Mouse (Mus musculus) v-Abl transformed pro-B cells (cell line): Measurements from ENCODE around the gene Ctdsp2.

ENCODE experiments used
- in situ Hi-C, 2 experiments: fragments of 400-800 bp; cut with MboI; formaldehyde crosslinking; loops; one replicate each; pipeline ENCODE4 v1.15.1; 2025; ENCODE audit not compliant: unreplicated experiment in 2 of 2

The Ctdsp2 gene

DNA sequence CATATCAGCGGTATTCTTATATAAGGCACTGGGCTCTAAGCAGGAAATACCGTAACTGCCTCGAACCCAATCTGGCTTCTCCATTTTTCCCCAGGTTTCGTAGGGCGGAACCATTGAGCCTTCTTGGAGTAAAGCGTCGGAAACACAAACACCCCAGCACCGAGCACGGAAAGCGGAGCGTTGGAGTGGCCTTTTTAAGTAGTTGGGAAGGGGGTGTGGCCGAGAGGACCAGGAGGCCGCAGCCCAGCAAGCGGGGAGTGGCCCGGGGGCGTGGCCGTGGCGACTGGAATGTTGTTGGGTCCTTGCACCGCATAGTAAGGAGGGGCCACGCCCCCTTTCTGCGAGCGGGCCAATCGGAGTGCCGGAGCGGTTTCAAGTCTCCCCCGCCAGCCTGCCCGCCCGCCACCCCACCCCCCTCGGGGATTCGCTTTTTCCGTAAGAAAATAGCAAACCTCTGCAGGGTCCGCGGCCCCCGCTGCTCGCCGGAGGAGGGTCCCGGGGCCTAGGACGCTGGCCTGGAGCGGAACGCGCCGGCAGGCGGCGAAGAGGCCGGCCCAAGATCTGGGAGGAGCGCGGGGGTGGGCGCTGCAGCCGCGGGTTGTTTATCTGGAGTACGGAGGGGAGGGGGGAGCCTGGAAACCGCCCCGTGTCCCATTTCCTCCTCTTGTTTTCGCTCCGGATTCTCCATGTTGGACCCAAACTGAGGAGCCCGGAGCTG, at the start of gene Ctdsp2:
TSS of gene Ctdsp2 (plus strand) at position 441 of the 718 bp plus-strand sequence.
- in situ Hi-C loops, result no loop called here

DNA sequence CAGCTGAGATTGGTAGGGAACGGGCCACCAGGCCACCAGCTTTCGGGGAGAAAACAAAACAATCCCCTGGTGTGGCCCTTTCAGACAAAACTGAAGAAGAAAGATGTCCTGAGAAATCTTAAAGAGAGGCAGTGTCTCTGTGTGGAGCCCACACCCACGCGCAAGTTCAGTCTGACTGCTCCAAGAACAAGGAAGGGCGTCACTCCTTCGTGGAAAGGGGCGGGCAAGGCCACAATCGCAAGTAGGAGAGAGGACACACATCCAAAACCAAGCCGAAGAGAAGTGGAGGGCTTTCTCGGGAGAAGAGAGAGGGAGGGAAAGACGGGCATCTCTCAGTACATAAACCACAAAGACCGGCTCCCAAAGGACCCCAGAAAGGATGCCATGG, 49.7 kb upstream of the Ctdsp2 start:
- in situ Hi-C loops, result no loop called here

GRCm38 (mm10) chr10:126929543-126929942, 49.0 kb upstream of the Ctdsp2 start:
- in situ Hi-C loops, result no loop called here

- in situ Hi-C loops, result no loop called here
Measured at GRCm38 (mm10) chr10:126930270-126931121, 48.0 kb upstream of the Ctdsp2 start.

DNA sequence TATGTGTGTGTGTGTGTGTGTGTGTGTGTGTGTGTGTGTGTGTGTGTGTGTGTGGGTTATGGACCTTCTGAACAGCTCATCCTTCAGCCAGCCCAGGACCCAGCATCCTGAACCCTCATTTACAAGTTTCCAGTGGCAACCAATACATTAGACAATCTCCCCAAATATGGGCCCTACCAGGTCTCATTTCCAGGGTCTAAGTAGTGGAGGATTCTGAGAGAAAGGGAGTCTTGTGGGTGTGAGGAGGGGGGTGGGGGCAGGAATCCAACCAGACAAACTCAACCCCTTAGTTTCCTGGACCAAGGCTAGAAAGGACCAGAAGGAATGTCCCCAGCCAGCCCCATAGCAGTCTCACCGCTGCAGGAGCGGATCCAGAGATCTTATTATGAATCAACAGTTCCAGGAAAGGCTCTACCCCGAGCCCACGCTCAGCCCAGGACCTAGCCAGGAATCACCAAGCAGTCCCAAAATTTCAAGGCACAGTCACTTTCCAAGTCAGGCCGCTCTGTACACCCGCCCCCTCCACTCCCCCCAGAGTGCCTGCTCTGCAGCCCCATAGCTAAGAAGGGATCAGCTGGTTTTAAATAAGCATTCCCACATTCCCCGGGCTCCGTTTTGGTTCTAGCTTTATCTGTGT, 47.3 kb upstream of the Ctdsp2 start:
- in situ Hi-C loops, result no loop called here

DNA sequence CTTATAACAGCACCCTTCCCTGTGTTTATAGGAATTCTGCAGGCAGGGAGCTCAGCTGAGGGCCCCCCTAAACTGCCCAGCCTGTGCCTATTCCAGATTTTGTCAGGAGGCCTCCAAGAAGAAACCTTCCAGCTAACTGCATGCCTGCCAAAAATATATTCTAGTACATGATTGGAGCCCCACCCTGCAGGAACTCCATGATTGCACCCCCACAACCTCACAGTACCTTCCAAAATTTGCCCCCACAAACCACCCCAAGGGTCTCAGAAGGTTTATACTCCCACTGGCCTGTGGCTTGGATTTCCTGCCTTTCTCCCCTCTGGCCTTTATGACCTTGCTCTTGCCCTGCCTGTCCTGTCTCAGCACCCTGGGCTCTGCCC, 46.8 kb upstream of the Ctdsp2 start:
- in situ Hi-C loops, result no loop called here

DNA sequence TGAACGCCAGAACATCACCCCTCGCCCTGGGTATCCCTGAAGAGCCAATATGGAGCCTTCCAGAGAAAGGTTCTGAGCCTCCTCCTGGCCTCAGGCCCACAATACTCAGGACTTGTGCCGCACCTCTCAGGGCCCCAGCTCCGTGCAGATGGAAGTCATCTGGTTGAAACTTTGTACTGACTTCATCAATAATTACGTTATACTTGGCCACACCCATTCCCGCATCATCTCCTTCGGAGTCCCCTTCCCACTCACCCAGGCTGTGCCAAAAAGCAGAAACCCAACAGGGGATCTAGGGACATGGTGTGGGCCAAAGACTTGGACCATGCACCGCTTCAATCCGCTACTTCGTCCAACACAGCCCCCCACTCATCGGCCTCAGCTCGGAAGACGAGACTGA, 44.0 kb upstream of the Ctdsp2 start:
- in situ Hi-C loops, result no loop called here

DNA sequence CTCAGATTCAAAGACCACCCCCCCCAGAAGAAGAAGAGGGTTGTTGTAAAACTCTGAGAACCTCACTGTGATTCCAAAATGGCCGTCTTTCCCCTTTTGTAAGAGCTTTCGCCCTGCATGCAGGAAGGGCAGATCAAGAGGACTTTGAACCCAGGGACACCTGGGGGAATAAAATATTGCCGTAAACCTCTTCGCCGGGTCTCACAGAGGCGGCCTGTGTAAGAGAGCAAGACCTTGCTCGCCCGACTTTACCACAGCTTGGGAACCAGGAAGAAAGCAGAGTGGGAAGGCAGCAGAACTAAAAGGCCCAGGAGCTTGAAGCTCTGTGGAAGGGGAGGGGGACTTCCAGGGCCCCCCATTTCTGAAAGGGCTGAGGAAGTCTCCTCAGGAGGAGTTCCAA, 43.4 kb upstream of the Ctdsp2 start:
- in situ Hi-C loops, result no loop called here

DNA sequence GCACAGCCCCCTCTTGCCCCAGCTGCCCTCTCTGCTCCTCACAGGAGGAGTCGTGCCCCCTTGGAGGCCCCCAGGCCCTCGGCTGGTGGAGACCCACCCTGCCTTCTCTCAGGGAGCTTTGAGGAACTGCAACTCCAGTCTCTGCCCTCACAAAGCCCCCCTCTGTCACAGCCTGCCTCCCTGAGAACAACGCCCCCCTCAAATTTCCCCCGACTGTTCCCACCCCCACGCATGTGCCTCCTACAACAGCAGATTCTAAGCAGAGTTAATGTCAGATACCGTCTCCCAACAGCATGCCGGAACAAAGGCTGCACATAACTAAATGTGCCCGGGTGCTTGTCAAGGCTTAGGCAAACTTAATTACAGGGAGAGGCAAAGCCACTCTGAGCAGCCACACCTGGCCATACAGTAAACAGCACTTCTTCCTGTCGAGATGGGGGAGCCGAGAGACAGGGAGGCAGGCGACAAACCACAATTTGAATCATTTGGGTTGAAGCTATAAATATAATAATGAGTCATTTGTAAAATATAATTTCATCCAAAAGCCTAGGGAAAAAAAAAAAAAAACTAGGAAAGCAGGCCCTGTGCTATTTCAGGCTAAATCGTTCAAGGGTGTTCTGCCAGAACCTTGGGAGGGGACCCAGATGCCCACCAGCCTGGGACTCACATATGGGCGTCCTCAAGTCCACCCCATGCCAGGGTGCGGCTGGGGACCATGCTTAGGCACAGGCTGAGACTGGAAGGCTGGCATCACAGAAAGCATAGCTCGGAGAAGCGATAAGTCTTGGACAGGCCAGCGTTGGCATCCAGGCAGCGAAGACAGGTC, 42.7 kb upstream of the Ctdsp2 start:
- in situ Hi-C loops, result no loop called here

GRCm38 (mm10) chr10:126940949-126941348, 37.6 kb upstream of the Ctdsp2 start:
- in situ Hi-C loops, result no loop called here

DNA sequence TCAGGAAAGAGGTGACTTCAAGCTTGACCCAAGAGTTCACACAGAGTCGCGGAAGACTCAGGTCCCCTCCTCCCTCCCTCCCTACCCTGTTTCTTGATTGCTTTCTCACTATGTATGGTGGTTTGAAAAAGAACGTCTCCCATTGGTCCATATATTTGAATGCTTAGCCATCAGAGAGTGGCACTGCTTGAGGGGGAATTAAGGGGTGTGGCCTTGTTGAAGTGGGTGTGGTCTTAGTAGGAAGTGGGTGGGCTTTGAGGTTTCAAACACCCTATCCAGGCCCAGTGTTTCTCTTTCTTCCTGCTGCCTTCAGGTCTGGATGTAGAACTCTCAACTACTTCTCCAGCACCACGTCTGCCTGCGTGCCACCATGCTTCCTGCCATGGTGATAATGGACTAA, 33.0 kb upstream of the Ctdsp2 start:
- in situ Hi-C loops, result no loop called here

- in situ Hi-C loops, result no loop called here
Measured at GRCm38 (mm10) chr10:126949824-126950223, 28.7 kb upstream of the Ctdsp2 start.

- in situ Hi-C loops, result no loop called here
Measured at GRCm38 (mm10) chr10:126950572-126950971, 27.9 kb upstream of the Ctdsp2 start.

DNA sequence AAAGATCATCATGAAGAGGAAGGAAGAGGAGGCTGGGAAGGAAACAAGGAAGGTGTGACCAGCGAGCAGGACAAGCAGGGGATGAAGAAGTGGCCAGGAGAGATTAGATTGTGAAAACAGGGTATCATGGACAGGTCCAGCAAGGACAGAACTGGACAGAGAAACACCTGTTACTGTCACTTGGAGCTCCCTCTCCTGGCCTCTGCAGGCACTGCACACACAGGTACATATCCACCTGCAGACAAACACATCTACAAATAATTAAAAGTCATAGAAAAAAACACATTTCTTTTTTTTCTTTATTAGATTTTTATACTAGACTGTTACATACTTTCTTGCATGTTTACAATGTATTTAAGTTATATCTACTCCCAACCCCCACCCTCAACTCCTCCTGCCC, 26.1 kb upstream of the Ctdsp2 start:
- in situ Hi-C loops, result no loop called here

DNA sequence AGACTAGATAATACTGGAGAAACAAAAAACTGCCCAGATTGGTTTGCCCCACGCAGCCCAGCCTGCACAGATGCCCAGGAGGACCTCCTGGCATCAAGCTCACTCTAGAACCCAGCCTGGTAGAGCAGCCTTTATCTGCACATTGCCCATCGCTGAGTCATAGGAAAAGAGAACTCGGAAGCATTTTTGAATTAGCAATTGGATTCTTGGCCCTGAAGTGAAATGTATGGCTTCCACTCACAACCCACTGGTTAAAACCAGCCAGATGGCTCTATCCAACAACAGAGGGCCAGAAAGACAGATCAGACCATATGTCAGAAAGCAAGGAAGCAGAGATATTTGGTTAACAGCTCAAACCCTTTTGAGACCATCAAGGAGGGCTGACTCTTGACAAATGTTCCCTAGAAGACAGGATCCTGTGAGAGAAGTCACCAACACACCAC, 25.5 kb upstream of the Ctdsp2 start:
- in situ Hi-C loops, result no loop called here

GRCm38 (mm10) chr10:126956692-126957358, 21.7 kb upstream of the Ctdsp2 start:
- in situ Hi-C loops, result no loop called here

DNA sequence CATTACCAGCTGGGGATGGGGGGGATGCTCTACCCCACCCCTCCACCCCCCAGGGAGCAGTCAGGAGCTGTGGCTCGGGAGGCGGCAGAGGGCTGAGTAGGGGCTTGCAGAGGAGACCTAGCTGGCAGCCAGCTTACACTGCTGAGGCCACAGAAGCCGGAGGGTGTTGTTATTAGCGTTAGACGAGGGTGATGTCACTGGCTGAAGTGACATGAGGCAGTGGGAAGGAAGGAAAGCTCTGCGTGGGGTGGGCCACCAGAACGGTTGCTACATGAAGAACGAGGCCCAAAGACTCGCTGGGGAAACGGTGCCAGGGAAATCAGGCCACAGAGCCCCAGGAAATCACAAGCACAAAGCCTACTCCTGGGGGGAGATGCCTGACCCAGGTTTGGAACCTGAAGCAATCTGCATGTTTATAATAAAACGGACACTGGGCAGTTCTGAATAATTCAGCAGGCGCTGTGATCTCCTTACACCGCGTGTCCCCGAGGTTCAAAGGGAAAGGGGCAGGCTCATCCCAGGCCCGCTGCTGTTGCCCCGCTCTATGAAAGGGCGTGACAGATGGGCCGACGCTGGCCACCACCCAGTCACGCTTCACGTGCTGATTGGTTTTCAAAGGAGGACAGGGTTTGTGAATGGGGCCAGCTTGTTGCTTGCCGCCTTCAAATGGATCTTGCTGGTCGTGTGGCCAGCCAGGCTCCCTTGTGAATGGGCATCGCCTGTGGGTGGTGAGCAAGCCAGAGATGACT, 21.0 kb upstream of the Ctdsp2 start:
- in situ Hi-C loops, result no loop called here

DNA sequence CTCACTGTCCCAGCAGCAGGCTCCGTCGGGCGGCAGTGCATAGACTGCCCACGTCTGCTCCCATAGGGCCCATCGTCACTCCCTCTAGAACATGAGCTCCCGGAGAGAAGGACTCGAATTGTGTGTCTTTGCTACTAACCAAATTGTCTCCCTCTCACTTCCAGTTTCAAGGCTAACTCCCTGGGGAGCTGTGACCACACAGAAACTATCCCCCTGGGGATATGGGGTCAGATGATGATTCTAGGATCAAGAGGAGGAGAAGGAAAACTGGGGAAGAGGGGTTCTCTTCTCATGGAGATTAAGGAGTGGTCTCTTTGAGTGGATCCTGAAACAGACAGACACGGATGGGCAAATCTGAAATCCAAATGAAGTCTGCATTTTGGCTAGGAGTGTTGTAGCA, 18.0 kb upstream of the Ctdsp2 start:
- in situ Hi-C loops, result no loop called here

- in situ Hi-C loops, result no loop called here
Measured at GRCm38 (mm10) chr10:126961757-126962156, 16.8 kb upstream of the Ctdsp2 start.
